Mouse (Mus musculus) intestine, embryonic 15.5 days (tissue): Measurements from ENCODE around the gene Lipi. TPM values are rescaled to one million over a fixed set of nuclear protein-coding genes. Genes with fewer than 3 reads are reported as not detected.

Source experiments
- ATAC-seq: fragments of 200-750 bp; cut with Nextera tagmentation; 2 replicates; pipeline ENCODE4 v1.8.0; 2017; ENCODE audit warnings: moderate TSS enrichment, moderate library complexity
- H3K27ac ChIP-seq: fragments of 300-500 bp; sonication (generic); 2 replicates; pipeline ENCODE4 v1.5.1; 2015; ENCODE audit warnings: mild to moderate bottlenecking, inconsistent platforms
- H3K27me3 ChIP-seq: fragments of 300-500 bp; sonication (generic); replicated peaks from 2 replicates; pipeline ENCODE4 v1.6.1; 2015; ENCODE audit warnings: inconsistent platforms
- H3K36me3 ChIP-seq: fragments of 300-500 bp; sonication (generic); 2 replicates; pipeline ENCODE4 v1.6.1; 2015; ENCODE audit warnings: inconsistent platforms
- H3K4me1 ChIP-seq: fragments of 300-500 bp; sonication (generic); replicated peaks from 2 replicates; pipeline ENCODE4 v1.6.1; 2015; ENCODE audit warnings: inconsistent platforms
- H3K4me2 ChIP-seq: fragments of 300-500 bp; sonication (generic); replicated peaks from 2 replicates; pipeline ENCODE4 v1.6.1; 2015; ENCODE audit warnings: mild to moderate bottlenecking, inconsistent platforms
- H3K4me3 ChIP-seq: fragments of 300-500 bp; sonication (generic); replicated peaks from 2 replicates; pipeline ENCODE4 v1.5.1; 2015; ENCODE audit warnings: inconsistent platforms
- H3K9ac ChIP-seq: fragments of 300-500 bp; sonication (generic); 2 replicates; pipeline ENCODE4 v1.6.1; 2015; ENCODE audit warnings: inconsistent platforms
- H3K9me3 ChIP-seq: fragments of 300-500 bp; sonication (generic); 2 replicates; pipeline ENCODE4 v1.6.1; 2016; ENCODE audit warnings: inconsistent platforms
- WGBS: fragments of 180-500 bp; shearing (Covaris S2); methylation state at CpG from one replicate; pipeline ENCODE4 v1.1.7; 2015; 5-methylcytosine and 5-hydroxymethylcytosine counted together
- polyA plus RNA-seq: library from polyadenylated mRNA; unstranded; fragments of >200 nt; fragmentation: Nextera tagmentation; extraction: Ambion mirVana; gene quantifications from 2 replicates; pipeline ENCODE4 v1.2.1, GENCODE M21; 2015

Gene Lipi
- polyA plus RNA-seq, 1 experiment from 2014 or later: not detected

GRCm38 (mm10) chr16:75537784-75538565, 47.9 kb downstream of the Lipi start:
- Histone ChIP-seq H3K36me3 (no peaks in the 10 kb centered on the region), H3K4me2 (no peak overlapping the region), H3K9ac (no peak overlapping the region), H3K4me1 (no peaks in the 10 kb centered on the region), H3K4me3 (no peak overlapping the region), H3K27me3 (no peaks in the 10 kb centered on the region), H3K9me3 (no peaks in the 10 kb centered on the region), H3K27ac (no peak overlapping the region)
- no peak for ATAC-seq
- WGBS: 77% methylated on average over 7 of the region's 7 CpGs

- Histone ChIP-seq H3K27ac (no peak overlapping the region), H3K4me2 (no peak overlapping the region), H3K4me3 (no peak overlapping the region), H3K27me3 (no peaks in the 10 kb centered on the region), H3K9me3 (no peaks in the 10 kb centered on the region), H3K4me1 (no peaks in the 10 kb centered on the region), H3K36me3 (no peaks in the 10 kb centered on the region), H3K9ac (no peak overlapping the region)
- ATAC-seq: no peak
- 13% methylated on average over 1 of the region's 1 CpGs for WGBS
These were observed 54.2 kb downstream of the Lipi start for GRCm38 (mm10) chr16:75531705-75532104.

GRCm38 (mm10) chr16:75496568-75496967, 89.3 kb downstream of the Lipi start:
- 87% methylated on average over 4 of the region's 4 CpGs for WGBS
- Histone ChIP-seq H3K27me3 (no peaks in the 10 kb centered on the region), H3K4me3 (no peak overlapping the region), H3K4me2 (no peak overlapping the region), H3K36me3 (no peaks in the 10 kb centered on the region), H3K4me1 (no peaks in the 10 kb centered on the region), H3K27ac (no peak overlapping the region), H3K9me3 (no peaks in the 10 kb centered on the region), H3K9ac (no peak overlapping the region)
- ATAC-seq: no peak

Other genes with a start within 250 kb of the Lipi start
- gene Rbm11, start 6.8 kb upstream of the Lipi start, polyA plus RNA-seq: 0.15 and 0.54 TPM in 2 replicates
- 22.5 and 25.6 TPM in 2 replicates for gene Hspa13, start 181.0 kb upstream of the Lipi start, polyA plus RNA-seq